Mouse (Mus musculus): ENCODE results near the gene Sept3. TPM values are rescaled to one million over a fixed set of nuclear protein-coding genes. Genes with fewer than 3 reads are reported as not detected.
"Not testable (repeated sequence)": the region's sequence is repeated elsewhere in the genome, so short reads cannot be mapped to it uniquely, and the experiment has no call there.

Gene Sept3
- polyA plus RNA-seq, 1 experiment from 2014 or later: 83.4 TPM

- H3K36me3 ChIP-seq; DNase-seq (ENCODE audit: low spot score); H3K9me3 ChIP-seq (replicated peaks); H3K27me3 ChIP-seq (ENCODE audit: low read depth, poor library complexity, severe bottlenecking): not testable (repeated sequence)
- Histone ChIP-seq H3K4me1 (peaks cover 14% of the 10 kb centered on the region), H3K27ac (replicated peaks) (peak overlapping the region; percentile 93), H3K4me3 (peak overlapping the region; percentile 69)
- 24% methylated on average over 9 of the region's 9 CpGs for WGBS
Observed at GRCm38 (mm10) chr15:82244805-82245161, 29.9 kb upstream of the Sept3 start.

GRCm38 (mm10) chr15:82247131-82247776 is 27.4 kb upstream of the Sept3 start:
- H3K36me3 ChIP-seq: no peaks in the 10 kb centered on the region
- H3K4me1 ChIP-seq: peaks cover 14% of the 10 kb centered on the region
- H3K27ac ChIP-seq (replicated peaks): no peak overlapping the region
- no peaks in the 10 kb centered on the region; the same call in 1 of the 2 replicates for H3K27me3 ChIP-seq (ENCODE audit: low read depth, poor library complexity, severe bottlenecking)
- no peaks in the 10 kb centered on the region for H3K9me3 ChIP-seq (replicated peaks)
- no peak for DNase-seq (ENCODE audit: low spot score)
- no peak overlapping the region for H3K4me3 ChIP-seq
- WGBS: 83% methylated on average over 3 of the region's 3 CpGs

GRCm38 (mm10) chr15:82251579-82251978 is 23.1 kb upstream of the Sept3 start:
- no peak for DNase-seq (ENCODE audit: low spot score)
- WGBS: 94% methylated on average over 3 of the region's 3 CpGs
- H3K4me3 ChIP-seq: no peak overlapping the region
- H3K27ac ChIP-seq (replicated peaks): no peak overlapping the region
- no peaks in the 10 kb centered on the region for H3K27me3 ChIP-seq (ENCODE audit: low read depth, poor library complexity, severe bottlenecking)
- peaks cover 20% of the 10 kb centered on the region for H3K4me1 ChIP-seq
- H3K9me3 ChIP-seq (replicated peaks): no peaks in the 10 kb centered on the region
- H3K36me3 ChIP-seq: no peaks in the 10 kb centered on the region

- Histone ChIP-seq H3K9me3 (replicated peaks) (no peaks in the 10 kb centered on the region), H3K27me3 (ENCODE audit: low read depth, poor library complexity, severe bottlenecking) (no peaks in the 10 kb centered on the region), H3K36me3 (no peaks in the 10 kb centered on the region), H3K4me3 (no peak within 1 kb of the TSS), H3K4me1 (peaks cover 25% of the 10 kb centered on the region), H3K27ac (replicated peaks) (no peak within 1 kb of the TSS)
- DNase-seq (ENCODE audit: low spot score): no peak
- WGBS: 89% methylated on average over 6 of the region's 6 CpGs
Observed at GRCm38 (mm10) chr15:82252097-82252496, 22.6 kb upstream of the Sept3 start, which contains the start of gene 1500009C09Rik. Gene 1500009C09Rik (plus strand): TSS chr15:82252397.

- Histone ChIP-seq H3K4me1 (peaks cover 28% of the 10 kb centered on the region), H3K4me3 (no peak overlapping the region), H3K27me3 (ENCODE audit: low read depth, poor library complexity, severe bottlenecking) (peaks cover 7% of the 10 kb centered on the region), H3K9me3 (replicated peaks) (no peaks in the 10 kb centered on the region), H3K27ac (replicated peaks) (peak overlapping the region; percentile 76; the same call in 1 of the 2 replicates), H3K36me3 (no peaks in the 10 kb centered on the region)
- 45% methylated on average over 4 of the region's 4 CpGs for WGBS
- DNase-seq (ENCODE audit: low spot score): no peak
Observed at GRCm38 (mm10) chr15:82255248-82255647, 19.4 kb upstream of the Sept3 start.

GRCm38 (mm10) chr15:82255944-82256383 is 18.7 kb upstream of the Sept3 start:
- Histone ChIP-seq H3K36me3 (no peaks in the 10 kb centered on the region), H3K27ac (replicated peaks) (peak overlapping the region; percentile 76), H3K4me1 (peaks cover 28% of the 10 kb centered on the region), H3K27me3 (ENCODE audit: low read depth, poor library complexity, severe bottlenecking) (peaks cover 11% of the 10 kb centered on the region), H3K9me3 (replicated peaks) (no peaks in the 10 kb centered on the region), H3K4me3 (peak overlapping the region; percentile 45)
- WGBS: 20% methylated on average over 10 of the region's 10 CpGs
- DNase-seq (ENCODE audit: low spot score): peak; percentile 60

GRCm38 (mm10) chr15:82259510-82259909 is 15.2 kb upstream of the Sept3 start:
- Histone ChIP-seq H3K27me3 (ENCODE audit: low read depth, poor library complexity, severe bottlenecking) (peaks cover 11% of the 10 kb centered on the region), H3K27ac (replicated peaks) (no peak overlapping the region), H3K4me3 (no peak overlapping the region), H3K9me3 (replicated peaks) (no peaks in the 10 kb centered on the region), H3K4me1 (peaks cover 29% of the 10 kb centered on the region), H3K36me3 (no peaks in the 10 kb centered on the region)
- WGBS: 13% methylated on average over 16 of the region's 16 CpGs
- DNase-seq (ENCODE audit: low spot score): peak; percentile 76

GRCm38 (mm10) chr15:82266356-82266755 is 8.3 kb upstream of the Sept3 start:
- H3K9me3 ChIP-seq (replicated peaks): no peaks in the 10 kb centered on the region
- peaks cover 40% of the 10 kb centered on the region for H3K4me1 ChIP-seq
- DNase-seq (ENCODE audit: low spot score): peak; percentile 72
- H3K27ac ChIP-seq (replicated peaks): no peak overlapping the region
- H3K36me3 ChIP-seq: no peaks in the 10 kb centered on the region
- H3K4me3 ChIP-seq: no peak overlapping the region
- H3K27me3 ChIP-seq (ENCODE audit: low read depth, poor library complexity, severe bottlenecking): peaks cover under 1% of the 10 kb centered on the region; the same call in 1 of the 2 replicates
- 17% methylated on average over 6 of the region's 6 CpGs for WGBS

GRCm38 (mm10) chr15:82268185-82268584 is 6.5 kb upstream of the Sept3 start:
- peak; percentile 69 for DNase-seq (ENCODE audit: low spot score)
- 12% methylated on average over 3 of the region's 3 CpGs for WGBS
- Histone ChIP-seq H3K27ac (replicated peaks) (peak overlapping the region; percentile 74), H3K4me3 (no peak overlapping the region), H3K4me1 (peaks cover 47% of the 10 kb centered on the region), H3K27me3 (ENCODE audit: low read depth, poor library complexity, severe bottlenecking) (peaks cover 19% of the 10 kb centered on the region), H3K9me3 (replicated peaks) (no peaks in the 10 kb centered on the region), H3K36me3 (no peaks in the 10 kb centered on the region)

- Histone ChIP-seq H3K27me3 (ENCODE audit: low read depth, poor library complexity, severe bottlenecking) (peaks cover 25% of the 10 kb centered on the region), H3K27ac (replicated peaks) (peak overlapping the region; percentile 74), H3K9me3 (replicated peaks) (no peaks in the 10 kb centered on the region), H3K4me1 (peaks cover 52% of the 10 kb centered on the region), H3K36me3 (no peaks in the 10 kb centered on the region), H3K4me3 (no peak overlapping the region)
- no peak for DNase-seq (ENCODE audit: low spot score)
- 84% methylated on average over 9 of the region's 9 CpGs for WGBS
Observed at GRCm38 (mm10) chr15:82268783-82269182, 5.9 kb upstream of the Sept3 start.

- peaks cover 41% of the 10 kb centered on the region for H3K27me3 ChIP-seq (ENCODE audit: low read depth, poor library complexity, severe bottlenecking)
- no peak overlapping the region for H3K4me3 ChIP-seq
- no peaks in the 10 kb centered on the region for H3K36me3 ChIP-seq
- WGBS: 3% methylated on average over 5 of the region's 5 CpGs
- peaks cover 69% of the 10 kb centered on the region for H3K4me1 ChIP-seq
- H3K27ac ChIP-seq (replicated peaks): peak overlapping the region; percentile 39; the same call in 1 of the 2 replicates
- H3K9me3 ChIP-seq (replicated peaks): no peaks in the 10 kb centered on the region
- peak; percentile 85 for DNase-seq (ENCODE audit: low spot score)
Observed at GRCm38 (mm10) chr15:82271201-82271600, 3.5 kb upstream of the Sept3 start.

GRCm38 (mm10) chr15:82272295-82272694 is 2.4 kb upstream of the Sept3 start:
- 86% methylated on average over 6 of the region's 6 CpGs for WGBS

More at GRCm38 (mm10) chr15:82272295-82272694, 2.4 kb upstream of the Sept3 start:
- H3K27ac ChIP-seq (replicated peaks): no peak overlapping the region
- no peaks in the 10 kb centered on the region for H3K9me3 ChIP-seq (replicated peaks)
- no peak for DNase-seq (ENCODE audit: low spot score)
- peaks cover 9% of the 10 kb centered on the region for H3K36me3 ChIP-seq
- peaks cover 41% of the 10 kb centered on the region for H3K27me3 ChIP-seq (ENCODE audit: low read depth, poor library complexity, severe bottlenecking)
- peaks cover 80% of the 10 kb centered on the region for H3K4me1 ChIP-seq
- H3K4me3 ChIP-seq: no peak overlapping the region

Measured in midbrain, embryonic 10.5 days (tissue).